Mouse (Mus musculus): ENCODE results near the gene Tmem270.

Tmem270 gene

GRCm38 (mm10) chr5:134929988-134930387 lies 23.5 kb upstream of the Tmem270 start:
- DNase-seq (ENCODE audit: low spot score in 2 of 2): no peak

- DNase-seq (ENCODE audit: low spot score in 2 of 2): no peak
Observed at GRCm38 (mm10) chr5:134926726-134927125, 20.2 kb upstream of the Tmem270 start.

GRCm38 (mm10) chr5:134923141-134923540 lies 16.6 kb upstream of the Tmem270 start:
- DNase-seq (ENCODE audit: low spot score in 2 of 2): no peak

GRCm38 (mm10) chr5:134921106-134921505 lies 14.6 kb upstream of the Tmem270 start:
- DNase-seq (ENCODE audit: low spot score in 2 of 2): no peak

GRCm38 (mm10) chr5:134920106-134920687 lies 13.7 kb upstream of the Tmem270 start:
- DNase-seq (ENCODE audit: low spot score in 2 of 2): no peak

- no peak for DNase-seq (ENCODE audit: low spot score in 2 of 2)
Observed at GRCm38 (mm10) chr5:134919097-134919496, 12.6 kb upstream of the Tmem270 start.

GRCm38 (mm10) chr5:134918071-134918832 lies 11.7 kb upstream of the Tmem270 start:
- peak; percentile 52 to 78 for DNase-seq (ENCODE audit: low spot score in 2 of 2)

GRCm38 (mm10) chr5:134915311-134915710 lies 8.8 kb upstream of the Tmem270 start, which contains the start of gene Cldn13:
Gene Cldn13, minus strand, starts transcription at chr5:134915526.
- no peak for DNase-seq (ENCODE audit: low spot score in 2 of 2)

- DNase-seq (ENCODE audit: low spot score in 2 of 2): no peak
Observed at GRCm38 (mm10) chr5:134914510-134914909, 8.0 kb upstream of the Tmem270 start.

- no peak for DNase-seq (ENCODE audit: low spot score in 2 of 2)
Observed at GRCm38 (mm10) chr5:134913753-134914152, 7.2 kb upstream of the Tmem270 start.

GRCm38 (mm10) chr5:134913352-134913751 lies 6.8 kb upstream of the Tmem270 start:
- DNase-seq (ENCODE audit: low spot score in 2 of 2): no peak

- DNase-seq (ENCODE audit: low spot score in 2 of 2): no peak
Observed at GRCm38 (mm10) chr5:134911901-134912300, 5.4 kb upstream of the Tmem270 start.

GRCm38 (mm10) chr5:134907135-134907534 lies 602 bp upstream of the Tmem270 start:
- DNase-seq (ENCODE audit: low spot score in 2 of 2): peak; percentile 87 to 97

- DNase-seq (ENCODE audit: low spot score in 2 of 2): no peak
Observed at GRCm38 (mm10) chr5:134901644-134902027, 4.9 kb downstream of the Tmem270 start.

GRCm38 (mm10) chr5:134901012-134901643 lies 5.4 kb downstream of the Tmem270 start:
- DNase-seq (ENCODE audit: low spot score in 2 of 2): no peak

GRCm38 (mm10) chr5:134897596-134897995 lies 8.9 kb downstream of the Tmem270 start:
- no peak for DNase-seq (ENCODE audit: low spot score in 2 of 2)

- no peak for DNase-seq (ENCODE audit: low spot score in 2 of 2)
Observed at GRCm38 (mm10) chr5:134896965-134897364, 9.6 kb downstream of the Tmem270 start.

- DNase-seq (ENCODE audit: low spot score in 2 of 2): no peak
Observed at GRCm38 (mm10) chr5:134895291-134895690, 11.2 kb downstream of the Tmem270 start.

GRCm38 (mm10) chr5:134892717-134893116 lies 13.8 kb downstream of the Tmem270 start:
- no peak for DNase-seq (ENCODE audit: low spot score in 2 of 2)

GRCm38 (mm10) chr5:134891552-134891951 lies 15.0 kb downstream of the Tmem270 start:
- DNase-seq (ENCODE audit: low spot score in 2 of 2): no peak

GRCm38 (mm10) chr5:134890601-134891054 lies 15.9 kb downstream of the Tmem270 start:
- no peak for DNase-seq (ENCODE audit: low spot score in 2 of 2)

- no peak for DNase-seq (ENCODE audit: low spot score in 2 of 2)
Observed at GRCm38 (mm10) chr5:134888505-134888904, 18.0 kb downstream of the Tmem270 start.
